Mouse (Mus musculus) neural tube, embryonic 14.5 days (tissue): Measurements from ENCODE around the gene Stxbp1. TPM values are rescaled to one million over a fixed set of nuclear protein-coding genes. Genes with fewer than 3 reads are reported as not detected.
A peak's percentile ranks its signal among the peaks of the same experiment; 100 is the strongest.

Experiments
- ATAC-seq: fragments of 200-750 bp; cut with Nextera tagmentation; 2 replicates; pipeline ENCODE4 v1.8.0; 2017; ENCODE audit warnings: low read depth, mild to moderate bottlenecking, moderate TSS enrichment, moderate library complexity
- H3K27ac ChIP-seq: fragments of 300-500 bp; sonication (generic); 2 replicates; pipeline ENCODE4 v1.5.1; 2014; ENCODE audit warnings: low read depth, mild to moderate bottlenecking, control low read depth, low read length, moderate library complexity, mixed read lengths
- H3K27me3 ChIP-seq: fragments of 300-500 bp; sonication (generic); 2 replicates; pipeline ENCODE4 v1.6.1; 2014; ENCODE audit warnings: low read length; ENCODE audit not compliant: control insufficient read depth, insufficient read depth
- H3K36me3 ChIP-seq: fragments of 300-500 bp; sonication (generic); 2 replicates; pipeline ENCODE4 v1.6.1; 2014; ENCODE audit warnings: low read length, mixed read lengths; ENCODE audit not compliant: control insufficient read depth, insufficient read depth
- H3K4me1 ChIP-seq: fragments of 300-500 bp; sonication (generic); 2 replicates; pipeline ENCODE4 v1.6.1; 2014; ENCODE audit warnings: low read length; ENCODE audit not compliant: control insufficient read depth, insufficient read depth
- H3K4me2 ChIP-seq: fragments of 300-500 bp; sonication (generic); 2 replicates; pipeline ENCODE4 v1.6.1; 2014; ENCODE audit warnings: mild to moderate bottlenecking, low read depth, low read length, control low read depth
- H3K4me3 ChIP-seq: fragments of 300-500 bp; sonication (generic); 2 replicates; pipeline ENCODE4 v1.5.1; 2014; ENCODE audit warnings: low read depth, low read length, control low read depth, mixed read lengths
- H3K9ac ChIP-seq: fragments of 300-500 bp; sonication (generic); replicated peaks from 2 replicates; pipeline ENCODE4 v1.6.1; 2014; ENCODE audit warnings: low read depth, mild to moderate bottlenecking, control low read depth, low read length, mixed read lengths
- H3K9me3 ChIP-seq: fragments of 300-500 bp; sonication (generic); 2 replicates; pipeline ENCODE4 v1.6.1; 2016; ENCODE audit warnings: low read length; ENCODE audit not compliant: control insufficient read depth
- WGBS: fragments of 180-500 bp; shearing (Covaris S2); extraction: QIAGEN DNeasy Blood & Tissue Kit; methylation state at CpG from one replicate; pipeline ENCODE4 v1.1.7; 2014; 5-methylcytosine and 5-hydroxymethylcytosine counted together
- polyA plus RNA-seq: library from polyadenylated mRNA; unstranded; fragments of >200 nt; fragmentation: Nextera tagmentation; extraction: Ambion mirVana; gene quantifications from 2 replicates; pipeline ENCODE4 v1.2.1, GENCODE M21; 2014

Stxbp1 gene
- polyA plus RNA-seq: 290 and 312 TPM in 2 replicates

GRCm38 (mm10) chr2:32846805-32847467 lies at the start of gene Stxbp1:
Stxbp1 (minus strand) TSS chr2:32847245.
- Histone ChIP-seq H3K36me3 (no peaks in the 10 kb centered on the region; the same call in 1 of the 2 replicates), H3K4me2 (peak within 1 kb of the TSS; percentile 69), H3K4me3 (peak within 1 kb of the TSS; percentile 86), H3K27ac (peak within 1 kb of the TSS; percentile 91), H3K4me1 (peaks cover 6% of the 10 kb centered on the region; the same call in 1 of the 2 replicates), H3K9me3 (no peaks in the 10 kb centered on the region), H3K9ac (peak within 1 kb of the TSS; percentile 92), H3K27me3 (no peaks in the 10 kb centered on the region)
- WGBS: 0% methylated on average over 37 of the region's 78 CpGs
- peak; percentile 93 for ATAC-seq

- Histone ChIP-seq H3K36me3 (no peaks in the 10 kb centered on the region), H3K4me3 (no peak overlapping the region), H3K27me3 (no peaks in the 10 kb centered on the region), H3K27ac (peak overlapping the region; percentile 13), H3K9ac (no peak overlapping the region), H3K4me1 (peaks cover 27% of the 10 kb centered on the region), H3K9me3 (no peaks in the 10 kb centered on the region), H3K4me2 (no peak overlapping the region)
- WGBS: 53% methylated on average over 10 of the region's 10 CpGs
- 0 out of 2 replicates have a peak, but pooled peaks have one; percentile 32 for ATAC-seq
Measured at GRCm38 (mm10) chr2:32896507-32897147, 49.6 kb upstream of the Stxbp1 start.

DNA sequence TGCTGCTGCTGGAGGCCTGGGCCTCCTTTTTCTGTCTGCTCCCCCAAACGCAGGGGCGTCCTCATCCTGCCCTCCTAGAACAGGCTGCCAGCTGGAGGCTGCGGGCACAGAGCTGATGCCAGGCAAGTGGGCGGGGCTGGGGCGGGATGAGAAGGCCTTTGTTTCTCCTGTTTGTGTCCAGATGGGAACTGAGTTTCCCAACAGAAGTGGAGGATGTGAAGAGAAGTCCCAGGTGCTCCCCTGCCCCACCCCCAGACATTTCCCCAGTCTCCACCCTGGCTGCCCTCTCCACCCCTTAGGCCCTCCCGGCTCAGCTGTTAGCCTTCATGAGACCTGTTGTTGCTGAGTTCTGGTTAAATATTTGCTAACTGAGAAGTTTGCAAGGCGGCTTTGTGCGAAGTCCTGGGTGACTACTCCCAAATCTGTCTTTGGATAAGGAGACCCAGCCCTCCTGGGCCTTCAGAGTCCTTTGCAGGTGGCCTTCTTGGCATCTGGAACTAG lies 48.6 kb upstream of the Stxbp1 start:
- Histone ChIP-seq H3K4me1 (peaks cover 27% of the 10 kb centered on the region), H3K36me3 (no peaks in the 10 kb centered on the region), H3K9ac (no peak overlapping the region), H3K9me3 (no peaks in the 10 kb centered on the region), H3K4me2 (no peak overlapping the region), H3K27me3 (no peaks in the 10 kb centered on the region), H3K27ac (peak overlapping the region; percentile 13; the same call in 1 of the 2 replicates), H3K4me3 (no peak overlapping the region)
- peak; percentile 66; the same call in 1 of the 2 replicates for ATAC-seq
- 27% methylated on average over 6 of the region's 8 CpGs for WGBS

DNA sequence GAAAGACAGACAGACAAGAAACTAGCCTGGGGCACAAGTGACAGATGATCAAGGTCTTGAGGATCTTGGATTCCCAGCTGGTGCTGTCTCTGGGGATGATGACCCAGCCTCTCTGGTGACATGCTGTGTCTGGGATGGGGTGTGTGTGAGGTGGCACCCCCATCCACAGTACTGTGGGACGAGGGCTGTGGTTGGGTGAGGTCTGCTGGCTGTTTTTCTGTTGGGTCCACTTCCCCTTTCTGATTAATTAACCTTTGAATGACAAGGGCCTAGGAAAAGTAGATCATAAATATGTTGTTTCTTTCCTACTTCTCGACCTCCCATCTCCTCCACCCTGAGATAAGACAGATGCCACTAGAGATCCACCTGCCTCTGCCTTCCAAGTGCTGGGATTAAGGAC lies 47.1 kb upstream of the Stxbp1 start:
- Histone ChIP-seq H3K4me1 (peaks cover 27% of the 10 kb centered on the region), H3K36me3 (no peaks in the 10 kb centered on the region), H3K4me3 (no peak overlapping the region), H3K27me3 (no peaks in the 10 kb centered on the region), H3K4me2 (no peak overlapping the region), H3K9me3 (no peaks in the 10 kb centered on the region), H3K27ac (no peak overlapping the region), H3K9ac (no peak overlapping the region)
- ATAC-seq: no peak
- 76% methylated on average over 2 of the region's 2 CpGs for WGBS

DNA sequence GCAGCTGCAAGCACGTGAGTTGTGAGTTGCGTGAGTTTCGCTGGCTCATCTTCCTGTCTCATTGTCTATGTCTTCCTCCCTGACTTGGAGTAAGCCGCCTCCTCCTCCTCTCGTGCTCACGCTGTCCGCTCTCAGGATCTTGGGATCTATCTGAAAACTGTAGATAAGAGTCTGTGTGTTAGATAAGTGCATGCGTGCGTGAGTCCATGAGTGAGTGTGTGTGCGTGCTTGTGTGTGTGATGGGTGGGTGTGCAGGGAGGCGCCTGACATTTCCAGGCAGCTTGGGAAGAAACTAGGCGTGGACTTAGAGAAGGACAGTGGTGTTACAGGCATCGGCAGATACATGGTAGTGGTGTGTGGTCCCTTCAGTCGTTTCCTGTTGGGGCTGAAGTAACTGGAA lies 45.4 kb upstream of the Stxbp1 start:
- no peak overlapping the region for H3K4me3 ChIP-seq
- H3K36me3 ChIP-seq: no peaks in the 10 kb centered on the region
- peaks cover 30% of the 10 kb centered on the region for H3K4me1 ChIP-seq
- no peak overlapping the region for H3K9ac ChIP-seq
- no peaks in the 10 kb centered on the region for H3K9me3 ChIP-seq
- WGBS: 93% methylated on average over 14 of the region's 14 CpGs
- no peak for ATAC-seq
- H3K4me2 ChIP-seq: no peak overlapping the region
- no peaks in the 10 kb centered on the region for H3K27me3 ChIP-seq
- H3K27ac ChIP-seq: no peak overlapping the region

DNA sequence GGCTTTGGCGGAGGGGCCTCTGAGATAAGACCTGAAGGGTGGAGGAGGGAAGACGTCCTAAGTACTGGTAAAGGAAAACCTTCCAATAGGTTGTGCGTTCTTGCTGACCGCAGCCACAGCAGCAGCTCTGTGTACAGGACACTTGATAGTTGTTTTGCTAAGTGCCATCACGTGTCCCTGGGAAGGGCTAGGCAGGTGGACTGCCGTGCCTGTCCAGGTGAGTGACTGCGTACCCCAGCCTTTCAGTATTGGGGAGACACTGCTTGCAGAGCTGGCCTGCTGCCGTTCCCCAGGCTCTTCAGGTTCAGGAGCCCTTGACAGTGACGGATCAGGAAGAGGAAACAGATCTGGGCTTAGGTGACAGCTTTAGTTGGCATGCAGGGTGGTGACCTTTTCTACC lies 44.2 kb upstream of the Stxbp1 start:
- H3K9me3 ChIP-seq: no peaks in the 10 kb centered on the region
- ATAC-seq: no peak
- WGBS: 84% methylated on average over 9 of the region's 9 CpGs
- H3K27ac ChIP-seq: no peak overlapping the region
- no peak overlapping the region for H3K4me3 ChIP-seq
- H3K9ac ChIP-seq: no peak overlapping the region
- no peak overlapping the region for H3K4me2 ChIP-seq
- H3K36me3 ChIP-seq: no peaks in the 10 kb centered on the region
- H3K4me1 ChIP-seq: peaks cover 18% of the 10 kb centered on the region
- no peaks in the 10 kb centered on the region for H3K27me3 ChIP-seq

- H3K4me2 ChIP-seq: no peak overlapping the region
- no peaks in the 10 kb centered on the region for H3K27me3 ChIP-seq
- H3K4me3 ChIP-seq: no peak overlapping the region
- ATAC-seq: no peak
- H3K9me3 ChIP-seq: no peaks in the 10 kb centered on the region
- 90% methylated on average over 3 of the region's 3 CpGs for WGBS
- H3K27ac ChIP-seq: no peak overlapping the region
- no peak overlapping the region for H3K9ac ChIP-seq
- H3K36me3 ChIP-seq: no peaks in the 10 kb centered on the region
- peaks cover 8% of the 10 kb centered on the region for H3K4me1 ChIP-seq
Measured at GRCm38 (mm10) chr2:32890280-32890679, 43.2 kb upstream of the Stxbp1 start.

- Histone ChIP-seq H3K4me1 (peaks cover 17% of the 10 kb centered on the region; the same call in 1 of the 2 replicates), H3K9me3 (no peaks in the 10 kb centered on the region), H3K4me3 (no peak overlapping the region), H3K27me3 (no peaks in the 10 kb centered on the region), H3K27ac (peak overlapping the region; percentile 40; the same call in 1 of the 2 replicates), H3K36me3 (no peaks in the 10 kb centered on the region), H3K9ac (no peak overlapping the region), H3K4me2 (no peak overlapping the region)
- WGBS: 32% methylated on average over 3 of the region's 3 CpGs
- ATAC-seq: no peak
Measured at GRCm38 (mm10) chr2:32888551-32888950, 41.5 kb upstream of the Stxbp1 start.

GRCm38 (mm10) chr2:32888029-32888428 lies 41.0 kb upstream of the Stxbp1 start:
- Histone ChIP-seq H3K9me3 (no peaks in the 10 kb centered on the region), H3K4me2 (no peak overlapping the region), H3K36me3 (no peaks in the 10 kb centered on the region), H3K9ac (no peak overlapping the region), H3K4me3 (no peak overlapping the region), H3K27ac (peak overlapping the region; percentile 40; the same call in 1 of the 2 replicates), H3K27me3 (no peaks in the 10 kb centered on the region), H3K4me1 (peaks cover 17% of the 10 kb centered on the region; the same call in 1 of the 2 replicates)
- 24% methylated on average over 9 of the region's 9 CpGs for WGBS
- ATAC-seq: no peak
